Mouse (Mus musculus) stomach, embryonic 16.5 days (tissue): ENCODE data around the gene Spsb1. TPM values are rescaled to one million over a fixed set of nuclear protein-coding genes. Genes with fewer than 3 reads are reported as not detected.

Experiments
- ATAC-seq: fragments of 200-750 bp; cut with Nextera tagmentation; 2 replicates; pipeline ENCODE4 v1.8.0; 2017; ENCODE audit warnings: moderate number of reproducible peaks, moderate TSS enrichment; ENCODE audit not compliant: insufficient read depth, low FRiP score
- H3K27ac ChIP-seq: fragments of 300-500 bp; sonication (generic); 2 replicates; pipeline ENCODE4 v1.5.1; 2014; ENCODE audit warnings: low read length
- H3K27me3 ChIP-seq: fragments of 300-500 bp; sonication (generic); 2 replicates; pipeline ENCODE4 v1.6.1; 2014; ENCODE audit warnings: low read length, control low read depth, mixed read lengths; ENCODE audit not compliant: control insufficient read depth, insufficient read depth
- H3K36me3 ChIP-seq: fragments of 300-500 bp; sonication (generic); 2 replicates; pipeline ENCODE4 v1.6.1; 2014; ENCODE audit warnings: low read length; ENCODE audit not compliant: control insufficient read depth, insufficient read depth
- H3K4me1 ChIP-seq: fragments of 300-500 bp; sonication (generic); 2 replicates; pipeline ENCODE4 v1.6.1; 2014; ENCODE audit warnings: low read length, control low read depth, mixed read lengths; ENCODE audit not compliant: control insufficient read depth, insufficient read depth
- H3K4me2 ChIP-seq: fragments of 300-500 bp; sonication (generic); 2 replicates; pipeline ENCODE4 v1.6.1; 2014; ENCODE audit warnings: low read depth, low read length, mixed read lengths
- H3K4me3 ChIP-seq: fragments of 300-500 bp; sonication (generic); replicated peaks from 2 replicates; pipeline ENCODE4 v1.5.1; 2014; ENCODE audit warnings: mild to moderate bottlenecking, low read length
- H3K9ac ChIP-seq: fragments of 300-500 bp; sonication (generic); 2 replicates; pipeline ENCODE4 v1.6.1; 2014; ENCODE audit warnings: low read length
- H3K9me3 ChIP-seq: fragments of 300-500 bp; sonication (generic); replicated peaks from 2 replicates; pipeline ENCODE4 v1.6.1; 2016; ENCODE audit warnings: low read length, control low read depth; ENCODE audit not compliant: control insufficient read depth
- WGBS: fragments of 180-500 bp; shearing (Covaris S2); extraction: QIAGEN DNeasy Blood & Tissue Kit; methylation state at CpG from one replicate; pipeline ENCODE4 v1.1.7; 2014; 5-methylcytosine and 5-hydroxymethylcytosine counted together
- polyA plus RNA-seq: library from polyadenylated mRNA; unstranded; fragments of >200 nt; fragmentation: Nextera tagmentation; extraction: Ambion mirVana; gene quantifications from 2 replicates; pipeline ENCODE4 v1.2.1, GENCODE M21; 2015

Gene Spsb1
- polyA plus RNA-seq, 1 experiment from 2014 or later: 14.6 TPM

- H3K36me3 ChIP-seq: no peaks in the 10 kb centered on the region
- H3K9ac ChIP-seq: no peak overlapping the region
- ATAC-seq: no peak
- no peak overlapping the region for H3K27ac ChIP-seq
- H3K4me2 ChIP-seq: no peak overlapping the region
- H3K9me3 ChIP-seq: no peaks in the 10 kb centered on the region
- H3K4me3 ChIP-seq: no peak overlapping the region
- no peaks in the 10 kb centered on the region for H3K27me3 ChIP-seq
- 82% methylated on average over 10 of the region's 10 CpGs for WGBS
- H3K4me1 ChIP-seq: peaks cover 20% of the 10 kb centered on the region
Observed at GRCm38 (mm10) chr4:149905302-149905974, 49.4 kb downstream of the Spsb1 start.

- peaks cover 9% of the 10 kb centered on the region for H3K4me1 ChIP-seq
- H3K36me3 ChIP-seq: no peaks in the 10 kb centered on the region
- no peaks in the 10 kb centered on the region for H3K27me3 ChIP-seq
- ATAC-seq: no peak
- no peaks in the 10 kb centered on the region for H3K9me3 ChIP-seq
- WGBS: 53% methylated on average over 5 of the region's 5 CpGs
- H3K4me2 ChIP-seq: no peak overlapping the region
- no peak overlapping the region for H3K27ac ChIP-seq
- no peak overlapping the region for H3K4me3 ChIP-seq
- H3K9ac ChIP-seq: peak overlapping the region; percentile 7; the same call in 1 of the 2 replicates
Observed at GRCm38 (mm10) chr4:149903026-149903425, 51.8 kb downstream of the Spsb1 start.

GRCm38 (mm10) chr4:149901349-149901782 is 53.5 kb downstream of the Spsb1 start:
- ATAC-seq: no peak
- Histone ChIP-seq H3K9ac (no peak overlapping the region), H3K4me2 (no peak overlapping the region), H3K36me3 (no peaks in the 10 kb centered on the region), H3K27ac (no peak overlapping the region), H3K9me3 (no peaks in the 10 kb centered on the region), H3K4me3 (no peak overlapping the region), H3K27me3 (no peaks in the 10 kb centered on the region), H3K4me1 (peaks cover 9% of the 10 kb centered on the region)
- WGBS: 63% methylated on average over 3 of the region's 3 CpGs

- H3K4me3 ChIP-seq: no peak overlapping the region
- H3K4me2 ChIP-seq: no peak overlapping the region
- no peak for ATAC-seq
- no peaks in the 10 kb centered on the region for H3K27me3 ChIP-seq
- no peak overlapping the region for H3K9ac ChIP-seq
- no peak overlapping the region for H3K27ac ChIP-seq
- 90% methylated on average over 13 of the region's 13 CpGs for WGBS
- no peaks in the 10 kb centered on the region for H3K9me3 ChIP-seq
- H3K36me3 ChIP-seq: no peaks in the 10 kb centered on the region
- peaks cover 31% of the 10 kb centered on the region for H3K4me1 ChIP-seq
Observed at GRCm38 (mm10) chr4:149897661-149898260, 57.1 kb downstream of the Spsb1 start.

GRCm38 (mm10) chr4:149896024-149896538 is 58.8 kb downstream of the Spsb1 start:
- Histone ChIP-seq H3K4me2 (no peak overlapping the region), H3K4me3 (no peak overlapping the region), H3K9ac (no peak overlapping the region), H3K9me3 (no peaks in the 10 kb centered on the region), H3K27ac (peak overlapping the region; percentile 61), H3K27me3 (no peaks in the 10 kb centered on the region), H3K4me1 (peaks cover 37% of the 10 kb centered on the region), H3K36me3 (no peaks in the 10 kb centered on the region)
- 64% methylated on average over 12 of the region's 12 CpGs for WGBS
- ATAC-seq: no peak

- H3K9me3 ChIP-seq: no peaks in the 10 kb centered on the region
- peaks cover 45% of the 10 kb centered on the region for H3K4me1 ChIP-seq
- H3K27me3 ChIP-seq: no peaks in the 10 kb centered on the region
- WGBS: 68% methylated on average over 7 of the region's 7 CpGs
- H3K36me3 ChIP-seq: no peaks in the 10 kb centered on the region
- ATAC-seq: no peak
- no peak overlapping the region for H3K9ac ChIP-seq
- no peak overlapping the region for H3K4me2 ChIP-seq
- H3K4me3 ChIP-seq: no peak overlapping the region
- H3K27ac ChIP-seq: peak overlapping the region; percentile 88
Observed at GRCm38 (mm10) chr4:149895226-149895625, 59.6 kb downstream of the Spsb1 start.

GRCm38 (mm10) chr4:149894300-149894699 is 60.5 kb downstream of the Spsb1 start:
- Histone ChIP-seq H3K4me1 (peaks cover 52% of the 10 kb centered on the region), H3K27me3 (no peaks in the 10 kb centered on the region), H3K27ac (peak overlapping the region; percentile 88), H3K9ac (no peak overlapping the region), H3K4me3 (no peak overlapping the region), H3K36me3 (no peaks in the 10 kb centered on the region), H3K9me3 (no peaks in the 10 kb centered on the region), H3K4me2 (no peak overlapping the region)
- no peak for ATAC-seq
- WGBS: 77% methylated on average over 7 of the region's 7 CpGs

GRCm38 (mm10) chr4:149893611-149894151 is 61.2 kb downstream of the Spsb1 start:
- Histone ChIP-seq H3K27me3 (no peaks in the 10 kb centered on the region), H3K4me2 (no peak overlapping the region), H3K27ac (peak overlapping the region; percentile 88), H3K4me3 (no peak overlapping the region), H3K36me3 (no peaks in the 10 kb centered on the region), H3K9ac (no peak overlapping the region), H3K4me1 (peaks cover 58% of the 10 kb centered on the region), H3K9me3 (no peaks in the 10 kb centered on the region)
- ATAC-seq: peak; percentile 74
- WGBS: 21% methylated on average over 11 of the region's 11 CpGs
